Mouse (Mus musculus): ENCODE results near the gene Plscr3. TPM values are rescaled to one million over a fixed set of nuclear protein-coding genes. Genes with fewer than 3 reads are reported as not detected.

The Plscr3 gene
- polyA plus RNA-seq, 1 experiment from 2014 or later = 90.0 TPM

DNA sequence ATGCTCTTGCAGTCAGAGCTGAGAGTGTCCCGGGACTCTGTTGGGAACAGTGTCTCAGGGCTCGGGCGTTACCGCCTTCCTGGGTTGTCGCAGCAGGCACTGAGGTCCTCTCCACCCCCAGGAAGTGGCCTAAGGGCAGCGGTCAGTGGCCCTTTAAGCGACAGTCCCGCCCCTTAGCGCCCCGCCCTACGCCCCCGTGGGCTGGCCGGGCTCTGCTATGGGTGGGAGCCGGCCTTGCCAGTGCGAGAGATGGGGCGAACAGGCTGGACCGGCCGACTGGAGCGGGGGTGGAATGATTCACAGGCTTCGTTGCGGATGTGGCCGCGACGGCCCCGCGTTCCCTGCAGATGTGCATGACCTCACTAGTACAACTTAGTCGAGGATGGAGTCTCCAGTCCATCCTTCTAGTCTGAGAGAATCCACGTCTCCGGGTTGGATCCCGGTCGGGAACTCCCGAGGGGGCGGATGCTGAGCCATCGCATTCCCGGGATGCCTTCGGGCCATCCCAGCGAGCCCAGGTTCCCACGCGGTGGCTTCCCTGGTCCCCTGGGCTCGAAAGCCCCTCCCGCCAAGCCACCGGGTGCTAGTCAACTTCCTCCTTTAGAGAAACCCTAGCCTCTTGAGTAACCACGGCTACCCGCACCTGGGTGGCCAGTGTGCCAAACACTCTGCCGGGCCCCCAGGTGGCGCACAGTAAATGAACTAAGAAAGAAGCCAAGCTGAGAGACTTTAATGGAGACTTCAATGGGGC, 34.9 kb downstream of the Plscr3 start, which contains the start of gene Kctd11:
Gene Kctd11 (minus strand): TSS at position 554 of the 751 bp plus-strand sequence.
- Histone ChIP-seq H3K4me3 (ENCODE audit: low read depth, low read length) (peak within 1 kb of the TSS; percentile 45), H3K4me1 (ENCODE audit: control insufficient read depth, insufficient read depth, low read length) (peaks cover 5% of the 10 kb centered on the region; the same call in 1 of the 2 replicates), H3K4me2 (ENCODE audit: low read depth, low read length) (peak within 1 kb of the TSS; percentile 69), H3K9ac (replicated peaks; ENCODE audit: low read length) (peak within 1 kb of the TSS; percentile 64), H3K27ac (replicated peaks; ENCODE audit: low read depth, low read length) (peak within 1 kb of the TSS; percentile 69), H3K9me3 (replicated peaks; ENCODE audit: control insufficient read depth, low read length) (no peaks in the 10 kb centered on the region), H3K36me3 (replicated peaks; ENCODE audit: control insufficient read depth, insufficient read depth, low read depth, low read length) (no peaks in the 10 kb centered on the region), H3K27me3 (ENCODE audit: control insufficient read depth, insufficient read depth, low read length) (no peaks in the 10 kb centered on the region)
- DNase-seq (ENCODE audit: low spot score) (peak; percentile 79), ATAC-seq (replicated peaks; ENCODE audit: insufficient number of reproducible peaks, low FRiP score, low TSS enrichment, low read depth) (peak; percentile 64)
- 0% methylated on average over 44 of the region's 46 CpGs for WGBS

DNA sequence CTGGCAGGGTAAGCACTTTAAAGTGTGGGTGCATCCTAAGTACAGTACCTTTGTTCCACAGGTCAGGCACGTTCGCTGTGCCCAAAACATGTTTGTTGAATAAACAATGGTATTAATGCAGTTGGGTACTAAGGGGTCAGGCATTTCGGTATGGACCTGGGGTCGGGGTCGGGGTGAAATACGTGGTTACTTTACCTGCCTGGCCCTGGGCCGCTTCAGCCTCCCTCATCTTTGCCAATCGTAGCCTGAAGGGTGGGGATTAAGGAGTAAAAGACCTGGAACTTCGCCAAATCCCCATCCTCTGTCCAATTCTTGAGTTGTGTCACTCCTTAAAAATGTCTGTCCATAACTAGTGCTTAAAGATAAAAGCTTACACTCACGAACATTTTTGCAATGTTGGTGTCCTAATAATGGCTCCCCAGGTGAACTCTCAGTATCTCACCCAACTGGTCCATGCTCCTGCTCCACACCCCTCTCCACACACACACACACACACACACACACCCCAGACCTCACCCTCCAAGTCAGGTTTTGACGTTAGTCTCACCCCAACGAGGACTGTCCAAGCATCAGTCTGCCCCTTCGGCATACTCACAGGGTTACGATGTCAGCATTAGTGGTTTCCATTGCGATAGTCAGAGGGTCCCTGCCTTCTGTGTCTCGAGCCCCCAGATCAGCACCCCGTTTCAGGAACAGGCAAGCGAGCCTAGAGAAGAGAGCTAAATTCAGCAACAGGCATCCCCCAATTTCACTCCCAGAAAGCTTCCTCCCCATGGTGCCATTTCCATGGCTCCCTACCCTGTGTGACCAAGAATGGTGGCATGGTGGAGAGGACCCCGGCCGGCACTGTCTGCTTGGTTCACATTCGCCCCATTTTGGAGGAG, 35.9 kb downstream of the Plscr3 start:
- Histone ChIP-seq H3K36me3 (replicated peaks; ENCODE audit: control insufficient read depth, insufficient read depth, low read depth, low read length) (no peaks in the 10 kb centered on the region), H3K4me3 (ENCODE audit: low read depth, low read length) (peak overlapping the region; percentile 45), H3K9ac (replicated peaks; ENCODE audit: low read length) (peak overlapping the region; percentile 64), H3K4me2 (ENCODE audit: low read depth, low read length) (peak overlapping the region; percentile 69), H3K27ac (replicated peaks; ENCODE audit: low read depth, low read length) (peak overlapping the region; percentile 69; the same call in 1 of the 2 replicates), H3K4me1 (ENCODE audit: control insufficient read depth, insufficient read depth, low read length) (peaks cover 4% of the 10 kb centered on the region; the same call in 1 of the 2 replicates), H3K27me3 (ENCODE audit: control insufficient read depth, insufficient read depth, low read length) (no peaks in the 10 kb centered on the region), H3K9me3 (replicated peaks; ENCODE audit: control insufficient read depth, low read length) (no peaks in the 10 kb centered on the region)
- DNase-seq (ENCODE audit: low spot score) (no peak), ATAC-seq (replicated peaks; ENCODE audit: insufficient number of reproducible peaks, low FRiP score, low TSS enrichment, low read depth) (no peak)
- 58% methylated on average over 21 of the region's 21 CpGs for WGBS

- DNase-seq (ENCODE audit: low spot score) (peak; percentile 14), ATAC-seq (replicated peaks; ENCODE audit: insufficient number of reproducible peaks, low FRiP score, low TSS enrichment, low read depth) (no peak)
- WGBS = 64% methylated on average over 4 of the region's 4 CpGs
Measured at GRCm38 (mm10) chr11:69883066-69883465, 36.9 kb downstream of the Plscr3 start.

DNA sequence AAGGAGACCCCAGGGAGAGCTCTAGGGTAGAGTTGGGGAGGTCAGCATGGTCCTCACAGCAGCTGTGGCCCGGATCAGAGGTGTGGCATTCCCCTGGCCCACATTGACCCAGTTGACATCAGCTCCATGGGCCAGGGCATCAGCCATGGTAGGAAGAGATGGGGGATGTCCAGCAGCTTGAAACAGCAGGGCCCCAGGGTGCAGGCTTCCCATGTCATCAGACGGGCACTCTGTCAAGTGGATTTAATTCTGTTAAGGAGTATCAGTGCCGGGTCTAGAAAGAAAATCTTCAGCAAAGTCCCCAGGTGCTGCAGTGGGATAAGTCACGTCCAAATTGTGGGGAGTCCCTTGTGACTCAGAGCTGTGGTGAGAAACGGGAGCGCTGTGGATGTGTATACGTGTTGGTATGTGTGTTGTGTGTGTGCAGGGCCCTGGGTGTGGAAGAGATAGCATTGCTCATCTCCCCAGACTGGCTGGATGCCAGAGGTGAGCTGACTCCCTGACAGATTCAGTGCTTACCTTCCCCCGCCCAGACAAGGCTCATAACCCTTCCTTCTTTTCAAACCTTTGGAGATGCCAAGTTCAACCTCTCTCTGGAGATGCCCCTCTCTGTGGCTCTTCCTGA, 37.5 kb downstream of the Plscr3 start:
- Histone ChIP-seq H3K27me3 (ENCODE audit: control insufficient read depth, insufficient read depth, low read length) (no peaks in the 10 kb centered on the region), H3K27ac (replicated peaks; ENCODE audit: low read depth, low read length) (no peak overlapping the region), H3K4me2 (ENCODE audit: low read depth, low read length) (no peak overlapping the region), H3K4me1 (ENCODE audit: control insufficient read depth, insufficient read depth, low read length) (0 out of 2 replicates have a peak, but pooled peaks cover 2% of the 10 kb centered on the region), H3K9ac (replicated peaks; ENCODE audit: low read length) (no peak overlapping the region), H3K9me3 (replicated peaks; ENCODE audit: control insufficient read depth, low read length) (no peaks in the 10 kb centered on the region), H3K36me3 (replicated peaks; ENCODE audit: control insufficient read depth, insufficient read depth, low read depth, low read length) (no peaks in the 10 kb centered on the region), H3K4me3 (ENCODE audit: low read depth, low read length) (no peak overlapping the region)
- no peak for DNase-seq (ENCODE audit: low spot score)
- ATAC-seq (replicated peaks; ENCODE audit: insufficient number of reproducible peaks, low FRiP score, low TSS enrichment, low read depth) = no peak
- 86% methylated on average over 8 of the region's 8 CpGs for WGBS

More at GRCm38 (mm10) chr11:69883066-69883465, 36.9 kb downstream of the Plscr3 start:
- H3K4me3 ChIP-seq (ENCODE audit: low read depth, low read length) = no peak overlapping the region
- H3K27ac ChIP-seq (replicated peaks; ENCODE audit: low read depth, low read length) = no peak overlapping the region
- H3K36me3 ChIP-seq (replicated peaks; ENCODE audit: control insufficient read depth, insufficient read depth, low read depth, low read length) = no peaks in the 10 kb centered on the region
- no peak overlapping the region for H3K9ac ChIP-seq (replicated peaks; ENCODE audit: low read length)
- 0 out of 2 replicates have a peak, but pooled peaks cover 2% of the 10 kb centered on the region for H3K4me1 ChIP-seq (ENCODE audit: control insufficient read depth, insufficient read depth, low read length)
- no peaks in the 10 kb centered on the region for H3K9me3 ChIP-seq (replicated peaks; ENCODE audit: control insufficient read depth, low read length)
- no peaks in the 10 kb centered on the region for H3K27me3 ChIP-seq (ENCODE audit: control insufficient read depth, insufficient read depth, low read length)
- H3K4me2 ChIP-seq (ENCODE audit: low read depth, low read length) = no peak overlapping the region

DNA sequence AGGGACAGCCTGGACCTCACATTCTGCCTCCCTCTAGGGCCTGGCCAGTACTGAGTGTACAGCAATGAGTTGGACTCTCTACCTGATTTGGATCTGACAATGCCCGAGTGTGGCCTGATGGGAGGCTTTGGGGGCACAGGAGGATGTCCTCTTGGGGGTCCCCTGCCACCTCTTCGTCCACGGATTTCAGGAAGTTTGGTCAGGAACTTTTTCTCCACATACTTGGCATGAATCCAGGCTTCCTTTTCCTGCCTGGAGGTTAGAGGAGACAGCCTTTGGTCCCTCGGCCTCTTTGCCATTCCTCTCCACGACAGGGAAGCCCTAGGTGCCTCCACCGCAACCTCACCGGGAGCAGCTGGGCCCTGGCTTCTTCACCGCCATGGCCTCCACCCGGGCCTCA, 38.1 kb downstream of the Plscr3 start:
- Histone ChIP-seq H3K36me3 (replicated peaks; ENCODE audit: control insufficient read depth, insufficient read depth, low read depth, low read length) (no peaks in the 10 kb centered on the region), H3K9me3 (replicated peaks; ENCODE audit: control insufficient read depth, low read length) (no peaks in the 10 kb centered on the region), H3K9ac (replicated peaks; ENCODE audit: low read length) (peak overlapping the region; percentile 34; the same call in 1 of the 2 replicates), H3K4me2 (ENCODE audit: low read depth, low read length) (no peak overlapping the region), H3K27ac (replicated peaks; ENCODE audit: low read depth, low read length) (no peak overlapping the region), H3K4me3 (ENCODE audit: low read depth, low read length) (no peak overlapping the region), H3K27me3 (ENCODE audit: control insufficient read depth, insufficient read depth, low read length) (no peaks in the 10 kb centered on the region), H3K4me1 (ENCODE audit: control insufficient read depth, insufficient read depth, low read length) (0 out of 2 replicates have a peak, but pooled peaks cover 2% of the 10 kb centered on the region)
- no peak for DNase-seq (ENCODE audit: low spot score)
- ATAC-seq (replicated peaks; ENCODE audit: insufficient number of reproducible peaks, low FRiP score, low TSS enrichment, low read depth) = no peak
- WGBS = 86% methylated on average over 9 of the region's 9 CpGs

DNA sequence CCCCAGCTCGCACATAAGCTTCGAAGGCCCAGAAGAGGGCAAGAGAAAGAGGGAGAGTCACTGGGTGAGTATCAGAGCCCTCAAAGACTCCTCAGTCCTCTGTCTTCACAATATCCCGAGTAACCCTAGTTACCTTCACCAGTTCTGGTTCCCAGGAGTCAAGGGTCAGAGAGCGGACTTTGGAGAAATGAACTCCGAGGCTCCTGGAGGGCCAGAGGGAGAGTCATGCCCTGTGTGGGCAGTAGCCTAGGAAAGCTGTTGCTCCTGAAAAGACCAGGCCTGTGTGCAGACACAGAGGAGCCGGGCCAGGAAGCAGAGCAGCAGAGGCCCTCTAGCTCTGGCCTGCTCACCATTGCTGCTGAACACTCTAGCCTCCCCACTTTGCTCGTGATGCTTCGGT, 38.5 kb downstream of the Plscr3 start:
- H3K9ac ChIP-seq (replicated peaks; ENCODE audit: low read length) = no peak overlapping the region; the same call in 1 of the 2 replicates
- 0 out of 2 replicates have a peak, but pooled peaks cover 2% of the 10 kb centered on the region for H3K4me1 ChIP-seq (ENCODE audit: control insufficient read depth, insufficient read depth, low read length)
- 81% methylated on average over 8 of the region's 8 CpGs for WGBS
- no peak overlapping the region for H3K4me3 ChIP-seq (ENCODE audit: low read depth, low read length)
- H3K9me3 ChIP-seq (replicated peaks; ENCODE audit: control insufficient read depth, low read length) = no peaks in the 10 kb centered on the region
- ATAC-seq (replicated peaks; ENCODE audit: insufficient number of reproducible peaks, low FRiP score, low TSS enrichment, low read depth) = no peak
- H3K27ac ChIP-seq (replicated peaks; ENCODE audit: low read depth, low read length) = no peak overlapping the region
- no peaks in the 10 kb centered on the region for H3K36me3 ChIP-seq (replicated peaks; ENCODE audit: control insufficient read depth, insufficient read depth, low read depth, low read length)
- no peak overlapping the region for H3K4me2 ChIP-seq (ENCODE audit: low read depth, low read length)
- DNase-seq (ENCODE audit: low spot score) = no peak
- H3K27me3 ChIP-seq (ENCODE audit: control insufficient read depth, insufficient read depth, low read length) = no peaks in the 10 kb centered on the region

- Histone ChIP-seq H3K4me3 (ENCODE audit: low read depth, low read length) (no peak overlapping the region), H3K36me3 (replicated peaks; ENCODE audit: control insufficient read depth, insufficient read depth, low read depth, low read length) (no peaks in the 10 kb centered on the region), H3K9me3 (replicated peaks; ENCODE audit: control insufficient read depth, low read length) (no peaks in the 10 kb centered on the region), H3K27ac (replicated peaks; ENCODE audit: low read depth, low read length) (no peak overlapping the region), H3K4me2 (ENCODE audit: low read depth, low read length) (no peak overlapping the region), H3K9ac (replicated peaks; ENCODE audit: low read length) (no peak overlapping the region), H3K27me3 (ENCODE audit: control insufficient read depth, insufficient read depth, low read length) (no peaks in the 10 kb centered on the region), H3K4me1 (ENCODE audit: control insufficient read depth, insufficient read depth, low read length) (no peaks in the 10 kb centered on the region)
- WGBS = 78% methylated on average over 8 of the region's 8 CpGs
- DNase-seq (ENCODE audit: low spot score) (no peak), ATAC-seq (replicated peaks; ENCODE audit: insufficient number of reproducible peaks, low FRiP score, low TSS enrichment, low read depth) (no peak)
Measured at GRCm38 (mm10) chr11:69886907-69887635, 40.9 kb downstream of the Plscr3 start.

All from embryonic facial prominence, embryonic 11.5 days (tissue).